Mouse (Mus musculus): ENCODE data around the gene Lrrc8a. TPM values are rescaled to one million over a fixed set of nuclear protein-coding genes. Genes with fewer than 3 reads are reported as not detected.

Lrrc8a gene
- polyA plus RNA-seq, 1 experiment from 2014 or later: 54.8 TPM

GRCm38 (mm10) chr2:30211408-30212168 is 25.9 kb upstream of the Lrrc8a start:
- no peak overlapping the region for H3K4me2 ChIP-seq
- no peak overlapping the region for H3K4me3 ChIP-seq
- no peaks in the 10 kb centered on the region for H3K36me3 ChIP-seq
- H3K9me3 ChIP-seq: no peaks in the 10 kb centered on the region
- no peak for ATAC-seq (ENCODE audit: low read depth)
- peaks cover 4% of the 10 kb centered on the region for H3K4me1 ChIP-seq (replicated peaks)
- WGBS: 69% methylated on average over 6 of the region's 6 CpGs
- no peak overlapping the region for H3K27ac ChIP-seq (replicated peaks)
- no peaks in the 10 kb centered on the region for H3K27me3 ChIP-seq
- no peak overlapping the region for H3K9ac ChIP-seq

- Histone ChIP-seq H3K4me1 (replicated peaks) (no peaks in the 10 kb centered on the region), H3K27me3 (no peaks in the 10 kb centered on the region), H3K4me3 (no peak overlapping the region), H3K9me3 (no peaks in the 10 kb centered on the region), H3K36me3 (no peaks in the 10 kb centered on the region), H3K9ac (no peak overlapping the region), H3K27ac (replicated peaks) (no peak overlapping the region), H3K4me2 (no peak overlapping the region)
- no peak for ATAC-seq (ENCODE audit: low read depth)
- 81% methylated on average over 4 of the region's 4 CpGs for whole genome bisulfite sequencing
Measured at GRCm38 (mm10) chr2:30212169-30212545, 25.4 kb upstream of the Lrrc8a start.

GRCm38 (mm10) chr2:30212951-30213350 is 24.6 kb upstream of the Lrrc8a start:
- 72% methylated on average over 1 of the region's 1 CpGs for WGBS

GRCm38 (mm10) chr2:30214745-30215144 is 22.8 kb upstream of the Lrrc8a start:
- ATAC-seq (ENCODE audit: low read depth): no peak
- Histone ChIP-seq H3K36me3 (no peaks in the 10 kb centered on the region), H3K4me1 (replicated peaks) (no peaks in the 10 kb centered on the region), H3K4me2 (no peak overlapping the region), H3K9me3 (no peaks in the 10 kb centered on the region), H3K4me3 (no peak overlapping the region), H3K27me3 (no peaks in the 10 kb centered on the region), H3K27ac (replicated peaks) (no peak overlapping the region), H3K9ac (no peak overlapping the region)
- WGBS: 86% methylated on average over 3 of the region's 3 CpGs

More at GRCm38 (mm10) chr2:30212951-30213350, 24.6 kb upstream of the Lrrc8a start:
- H3K4me1 ChIP-seq (replicated peaks): no peaks in the 10 kb centered on the region
- no peaks in the 10 kb centered on the region for H3K9me3 ChIP-seq
- H3K9ac ChIP-seq: no peak overlapping the region
- H3K4me2 ChIP-seq: no peak overlapping the region
- no peaks in the 10 kb centered on the region for H3K27me3 ChIP-seq
- no peaks in the 10 kb centered on the region for H3K36me3 ChIP-seq
- H3K4me3 ChIP-seq: no peak overlapping the region
- no peak for ATAC-seq (ENCODE audit: low read depth)
- no peak overlapping the region for H3K27ac ChIP-seq (replicated peaks)

- Histone ChIP-seq H3K4me2 (no peak overlapping the region), H3K4me1 (replicated peaks) (no peaks in the 10 kb centered on the region), H3K9ac (no peak overlapping the region), H3K36me3 (no peaks in the 10 kb centered on the region), H3K9me3 (no peaks in the 10 kb centered on the region), H3K27me3 (no peaks in the 10 kb centered on the region), H3K4me3 (no peak overlapping the region), H3K27ac (replicated peaks) (no peak overlapping the region)
- ATAC-seq (ENCODE audit: low read depth): no peak
- WGBS: 82% methylated on average over 6 of the region's 6 CpGs
Measured at GRCm38 (mm10) chr2:30215493-30215892, 22.0 kb upstream of the Lrrc8a start.

GRCm38 (mm10) chr2:30216293-30216692 is 21.2 kb upstream of the Lrrc8a start:
- no peaks in the 10 kb centered on the region for H3K36me3 ChIP-seq
- no peaks in the 10 kb centered on the region for H3K4me1 ChIP-seq (replicated peaks)
- no peaks in the 10 kb centered on the region for H3K27me3 ChIP-seq
- H3K9ac ChIP-seq: no peak overlapping the region
- H3K4me2 ChIP-seq: no peak overlapping the region
- H3K27ac ChIP-seq (replicated peaks): no peak overlapping the region
- H3K4me3 ChIP-seq: no peak overlapping the region
- ATAC-seq (ENCODE audit: low read depth): no peak
- H3K9me3 ChIP-seq: no peaks in the 10 kb centered on the region
- 94% methylated on average over 5 of the region's 5 CpGs for WGBS

- no peak for ATAC-seq (ENCODE audit: low read depth)
- Histone ChIP-seq H3K4me1 (replicated peaks) (peaks cover 33% of the 10 kb centered on the region), H3K4me3 (no peak overlapping the region), H3K27ac (replicated peaks) (no peak overlapping the region), H3K36me3 (peaks cover 4% of the 10 kb centered on the region), H3K9me3 (peaks cover 4% of the 10 kb centered on the region; the same call in 1 of the 2 replicates), H3K27me3 (no peaks in the 10 kb centered on the region), H3K4me2 (no peak overlapping the region), H3K9ac (no peak overlapping the region)
- 85% methylated on average over 5 of the region's 5 CpGs for WGBS
Measured at GRCm38 (mm10) chr2:30235593-30235992, 1.9 kb upstream of the Lrrc8a start.

GRCm38 (mm10) chr2:30236426-30237198 is 903 bp upstream of the Lrrc8a start:
- Histone ChIP-seq H3K4me2 (peak overlapping the region; percentile 81), H3K4me3 (peak overlapping the region; percentile 92), H3K9ac (peak overlapping the region; percentile 70), H3K27ac (replicated peaks) (peak overlapping the region; percentile 95), H3K9me3 (no peaks in the 10 kb centered on the region), H3K36me3 (peaks cover 14% of the 10 kb centered on the region), H3K4me1 (replicated peaks) (peaks cover 41% of the 10 kb centered on the region), H3K27me3 (no peaks in the 10 kb centered on the region)
- ATAC-seq (ENCODE audit: low read depth): peak; percentile 19
- 3% methylated on average over 18 of the region's 18 CpGs for WGBS

GRCm38 (mm10) chr2:30237881-30238280 is 366 bp downstream of the Lrrc8a start:
- no peaks in the 10 kb centered on the region for H3K27me3 ChIP-seq
- peaks cover 26% of the 10 kb centered on the region for H3K36me3 ChIP-seq
- under 1% methylated on average over 41 of the region's 42 CpGs for WGBS
- H3K27ac ChIP-seq (replicated peaks): peak overlapping the region; percentile 95
- H3K9ac ChIP-seq: peak overlapping the region; percentile 94
- H3K4me1 ChIP-seq (replicated peaks): peaks cover 54% of the 10 kb centered on the region
- H3K9me3 ChIP-seq: no peaks in the 10 kb centered on the region
- peak overlapping the region; percentile 81 for H3K4me2 ChIP-seq
- peak overlapping the region; percentile 92 for H3K4me3 ChIP-seq
- ATAC-seq (ENCODE audit: low read depth): peak; percentile 92

GRCm38 (mm10) chr2:30238906-30239465 is 1.5 kb downstream of the Lrrc8a start:
- peaks cover 58% of the 10 kb centered on the region for H3K4me1 ChIP-seq (replicated peaks)
- peaks cover 37% of the 10 kb centered on the region for H3K36me3 ChIP-seq
- no peak overlapping the region for H3K27ac ChIP-seq (replicated peaks)
- peak overlapping the region; percentile 92 for H3K4me3 ChIP-seq
- H3K9ac ChIP-seq: peak overlapping the region; percentile 94
- 74% methylated on average over 3 of the region's 3 CpGs for WGBS
- H3K27me3 ChIP-seq: no peaks in the 10 kb centered on the region
- peak overlapping the region; percentile 81 for H3K4me2 ChIP-seq
- ATAC-seq (ENCODE audit: low read depth): no peak
- H3K9me3 ChIP-seq: no peaks in the 10 kb centered on the region

- Histone ChIP-seq H3K9me3 (no peaks in the 10 kb centered on the region), H3K36me3 (peaks cover 45% of the 10 kb centered on the region), H3K27ac (replicated peaks) (no peak overlapping the region; the same call in 1 of the 2 replicates), H3K9ac (peak overlapping the region; percentile 94; the same call in 1 of the 2 replicates), H3K4me2 (peak overlapping the region; percentile 81), H3K4me3 (peak overlapping the region; percentile 92; the same call in 1 of the 2 replicates), H3K27me3 (no peaks in the 10 kb centered on the region), H3K4me1 (replicated peaks) (peaks cover 58% of the 10 kb centered on the region)
- 84% methylated on average over 4 of the region's 4 CpGs for WGBS
- ATAC-seq (ENCODE audit: low read depth): no peak
Measured at GRCm38 (mm10) chr2:30239777-30240176, 2.3 kb downstream of the Lrrc8a start.

GRCm38 (mm10) chr2:30240267-30240666 is 2.8 kb downstream of the Lrrc8a start, which contains the start of gene Gm28035:
Gene Gm28035, plus strand, starts transcription at chr2:30240567.
- WGBS: 87% methylated on average over 2 of the region's 2 CpGs
- H3K27ac ChIP-seq (replicated peaks): no peak within 1 kb of the TSS; the same call in 1 of the 2 replicates
- H3K4me1 ChIP-seq (replicated peaks): peaks cover 61% of the 10 kb centered on the region
- H3K36me3 ChIP-seq: peaks cover 48% of the 10 kb centered on the region
- peak within 1 kb of the TSS; percentile 94 for H3K9ac ChIP-seq
- H3K4me2 ChIP-seq: peak within 1 kb of the TSS; percentile 81
- H3K4me3 ChIP-seq: peak within 1 kb of the TSS; percentile 92; the same call in 1 of the 2 replicates
- no peak for ATAC-seq (ENCODE audit: low read depth)
- H3K27me3 ChIP-seq: no peaks in the 10 kb centered on the region
- no peaks in the 10 kb centered on the region for H3K9me3 ChIP-seq

Measured in neural tube, embryonic 13.5 days (tissue).